Mouse (Mus musculus) erythroblast, embryonic 14.5 days (primary cell): ENCODE data around the gene Parp16.

Source experiments
- GATA1 ChIP-seq: IDR thresholded peaks from 2 replicates; pipeline ENCODE4 v1.6.1; 2012; ENCODE audit warnings: low read length, inconsistent platforms, mixed read lengths
- TAL1 ChIP-seq: IDR thresholded peaks from 3 replicates; pipeline ENCODE4 v1.6.1; 2012; ENCODE audit warnings: low read length, inconsistent platforms, mixed read lengths

DNA sequence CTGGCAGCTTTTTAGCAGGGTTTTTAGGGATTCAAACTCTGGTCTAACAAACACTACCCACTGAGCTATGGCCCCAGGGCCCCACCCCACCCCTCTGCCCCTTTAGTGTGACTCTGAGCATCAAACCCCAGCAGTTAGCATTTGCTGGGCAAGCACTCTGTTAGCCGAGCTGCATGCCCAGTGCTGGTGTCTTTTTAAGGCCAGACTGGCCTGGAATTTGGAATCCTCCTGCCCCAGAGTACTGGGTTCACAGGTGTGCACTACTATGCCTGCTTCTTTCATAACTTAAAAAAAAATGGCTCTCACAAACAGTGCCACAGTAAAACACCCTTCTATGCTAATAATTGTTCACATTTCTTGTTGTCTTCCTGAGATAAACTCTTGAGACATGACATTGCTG, 23.8 kb downstream of the Parp16 start:
- no peak for TF ChIP-seq TAL1
- no peak for TF ChIP-seq GATA1
